Mouse (Mus musculus) left cerebral cortex, adult 9 months (tissue): ENCODE measurements around the gene Hist2h3c2.
A peak's percentile ranks its signal among the peaks of the same experiment; 100 is the strongest.
"Not testable (repeated sequence)": the region's sequence is repeated elsewhere in the genome, so short reads cannot be mapped to it uniquely, and the experiment has no call there.

ENCODE experiments used
- DNase-seq, 2 experiments: peaks; one replicate each; pipeline ENCODE4 v3.0.0; 2022; ENCODE audit warnings: low spot score in 2 of 2

The Hist2h3c2 gene

DNA sequence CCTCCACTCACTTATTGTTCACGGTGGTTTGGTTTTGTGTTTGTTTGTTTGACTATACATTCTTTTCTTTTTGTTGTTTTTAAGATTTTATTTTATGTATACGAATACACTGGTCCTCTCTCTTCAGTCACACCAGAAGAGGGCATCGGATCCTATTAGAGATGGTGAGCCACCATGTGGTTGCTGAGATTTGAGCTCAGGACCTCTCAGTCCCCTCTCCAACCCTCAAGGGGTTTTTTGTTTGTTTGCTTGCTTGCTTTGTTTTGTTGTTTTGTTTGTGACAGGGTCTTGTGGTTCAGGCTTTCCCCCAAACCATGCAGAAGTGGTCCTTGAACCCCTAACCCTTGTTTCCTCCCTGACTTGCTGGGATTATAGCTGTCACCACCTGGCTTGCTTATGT, 22.7 kb upstream of the Hist2h3c2 start:
- DNase-seq, result no peak

DNA sequence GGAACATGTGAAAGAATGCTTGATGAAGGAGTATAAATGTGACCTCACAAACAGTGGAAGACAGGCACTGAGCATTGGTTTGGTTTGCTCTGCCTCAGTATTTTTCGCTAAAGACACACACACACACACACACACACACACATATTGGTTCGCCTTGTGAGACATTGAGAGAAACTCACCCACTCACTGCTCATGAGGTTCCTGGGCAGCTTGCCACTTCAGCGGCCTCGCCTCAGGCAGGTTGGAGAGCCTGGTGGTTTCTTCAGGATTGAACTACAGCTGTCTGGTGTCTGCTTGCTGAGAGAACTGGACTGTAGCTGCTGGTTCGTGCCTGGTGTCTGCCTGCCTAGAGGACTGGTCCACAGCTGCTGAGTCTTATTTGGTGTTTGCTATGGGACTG, 21.3 kb upstream of the Hist2h3c2 start:
- DNase-seq, result no peak

DNA sequence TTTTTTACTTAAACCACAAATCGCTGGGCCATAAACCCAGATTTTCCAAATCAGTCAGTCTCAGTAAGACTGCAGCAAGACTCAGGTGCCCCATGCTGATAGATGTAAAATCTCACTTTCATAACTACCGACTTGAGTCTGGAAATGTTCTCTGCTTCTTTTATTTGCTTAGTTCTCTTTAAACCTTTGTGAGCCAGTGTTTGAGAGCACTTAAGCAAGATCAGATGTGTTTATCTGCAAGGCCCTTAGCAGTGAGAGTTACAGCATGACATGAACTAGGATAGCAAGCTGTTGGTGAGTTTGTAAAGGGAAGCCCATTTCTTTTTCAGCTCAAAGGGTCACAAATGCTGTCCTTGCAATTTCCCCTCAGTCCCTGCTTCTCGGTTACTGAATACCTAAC, 18.3 kb upstream of the Hist2h3c2 start:
- DNase-seq, result no peak

- no peak for DNase-seq
Measured at GRCm38 (mm10) chr3:96255926-96256593, 17.1 kb upstream of the Hist2h3c2 start.

DNA sequence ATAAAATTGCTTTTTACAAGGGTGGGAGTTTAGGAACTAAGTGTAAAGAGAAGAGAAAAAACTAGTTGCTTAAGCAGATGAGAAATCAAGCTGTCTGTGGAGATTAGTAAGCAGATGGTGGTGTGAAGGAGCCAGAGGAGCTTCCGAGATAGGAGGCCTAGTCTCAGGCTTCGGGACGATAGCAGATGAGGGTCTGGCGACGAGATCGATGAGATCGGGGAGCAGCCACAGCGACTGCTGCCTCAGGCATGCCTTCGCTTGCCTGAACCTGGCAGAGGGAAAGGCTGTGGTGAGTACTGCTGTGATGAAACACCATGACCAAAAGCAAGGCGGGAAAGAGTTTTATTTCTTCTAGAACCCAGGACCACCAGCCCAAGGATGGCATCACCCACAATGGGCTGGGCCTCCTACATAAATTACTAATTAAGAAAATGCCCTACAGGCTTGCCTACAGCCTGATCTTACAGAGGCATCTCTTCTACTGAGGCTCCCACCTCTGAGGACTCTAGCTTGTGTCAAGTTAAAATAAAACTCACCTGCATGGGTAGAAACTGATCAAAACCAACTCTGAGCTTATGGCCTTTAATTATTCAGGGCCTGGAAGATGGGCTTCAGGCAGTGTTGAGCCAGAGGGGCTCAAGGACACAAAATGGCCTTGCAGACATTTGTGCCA, 15.9 kb upstream of the Hist2h3c2 start:
- DNase-seq, result no peak

- no peak for DNase-seq
Measured at GRCm38 (mm10) chr3:96251787-96252186, 12.9 kb upstream of the Hist2h3c2 start.

DNA sequence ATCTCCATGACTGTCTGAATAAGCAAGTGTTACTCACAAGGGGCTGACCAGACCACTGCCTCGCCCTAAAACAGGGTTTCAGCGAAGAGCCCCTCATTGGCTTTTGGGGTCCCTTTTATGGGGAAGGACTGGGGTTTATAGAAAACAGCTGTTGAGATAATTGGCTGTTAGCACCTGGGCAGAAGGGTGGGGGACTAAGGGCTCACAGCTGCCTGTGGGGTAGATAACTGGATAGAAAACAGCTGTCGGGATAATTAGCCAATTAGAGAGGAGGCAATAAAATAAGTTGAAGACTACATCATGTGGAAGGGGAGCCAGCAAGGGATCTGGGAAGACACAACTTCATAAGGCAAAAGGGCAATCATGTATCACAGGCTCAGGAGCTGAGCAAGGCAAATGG, 12.0 kb upstream of the Hist2h3c2 start:
- no peak for DNase-seq

- no peak for DNase-seq
Measured at GRCm38 (mm10) chr3:96249034-96249345, 10.1 kb upstream of the Hist2h3c2 start.

- no peak for DNase-seq
Measured at GRCm38 (mm10) chr3:96248141-96249033, 9.5 kb upstream of the Hist2h3c2 start.

GRCm38 (mm10) chr3:96247356-96248140, 8.6 kb upstream of the Hist2h3c2 start:
- no peak for DNase-seq

DNA sequence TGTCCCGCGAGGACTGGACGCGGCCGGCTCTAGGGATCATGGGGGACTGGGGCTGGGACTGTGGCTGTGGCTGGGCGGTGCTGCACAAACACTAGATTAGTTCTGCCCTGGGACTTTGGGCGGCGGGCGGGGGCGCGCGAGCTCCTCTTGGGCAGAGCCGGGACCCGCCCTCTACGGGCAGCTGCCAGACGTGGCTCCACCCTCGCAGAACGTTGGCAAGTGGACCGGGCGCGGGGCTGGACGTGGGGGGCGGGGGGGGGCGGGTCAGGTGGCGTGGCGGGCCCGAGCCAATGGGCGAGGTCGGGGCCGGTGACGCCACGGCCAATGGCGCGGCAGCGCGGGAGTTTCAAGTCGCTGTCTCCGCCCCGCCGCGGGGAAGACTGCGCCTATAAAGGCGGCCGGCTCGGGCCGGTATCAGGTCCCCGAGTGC, 7.5 kb upstream of the Hist2h3c2 start, which contains the start of gene Hist2h3c1:
Gene Hist2h3c1 (plus strand): TSS at position 259 of the 430 bp plus-strand sequence.
- not testable (repeated sequence) for DNase-seq

GRCm38 (mm10) chr3:96246018-96246417, 7.1 kb upstream of the Hist2h3c2 start:
- not testable (repeated sequence) for DNase-seq

DNA sequence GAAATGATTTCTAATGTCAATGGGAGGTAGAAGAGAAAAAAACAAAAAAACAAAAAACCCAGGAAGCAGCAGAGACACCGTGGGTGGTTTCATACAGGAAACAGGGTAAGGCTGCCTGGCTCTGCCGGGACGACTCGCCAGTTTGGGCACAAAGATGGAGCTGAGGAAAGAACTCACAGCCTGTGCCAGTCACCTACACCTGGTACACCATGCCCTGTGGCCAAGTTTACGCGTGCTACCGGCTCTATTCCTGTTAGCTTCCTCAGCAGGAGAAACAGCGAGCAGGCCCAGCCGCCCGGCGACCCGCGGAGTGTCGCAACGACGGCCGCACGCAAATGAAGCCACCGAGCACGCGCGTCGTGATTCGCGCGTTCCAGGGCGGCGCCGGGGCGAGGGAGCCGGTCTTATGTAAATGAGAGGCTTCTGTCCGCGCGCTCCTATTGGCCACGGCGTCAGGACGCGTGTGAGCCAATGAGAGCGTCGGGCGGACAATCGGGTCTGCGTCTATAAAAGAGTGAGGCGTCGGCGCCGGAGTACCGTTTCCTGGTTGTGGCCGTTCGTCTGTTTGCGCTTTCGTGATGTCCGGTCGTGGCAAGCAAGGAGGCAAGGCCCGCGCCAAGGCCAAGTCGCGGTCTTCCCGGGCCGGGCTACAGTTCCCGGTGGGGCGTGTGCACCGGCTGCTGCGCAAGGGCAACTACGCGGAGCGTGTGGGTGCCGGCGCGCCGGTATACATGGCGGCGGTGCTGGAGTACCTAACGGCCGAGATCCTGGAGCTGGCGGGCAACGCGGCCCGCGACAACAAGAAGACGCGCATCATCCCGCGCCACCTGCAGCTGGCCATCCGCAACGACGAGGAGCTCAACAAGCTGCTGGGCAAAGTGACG, 6.3 kb upstream of the Hist2h3c2 start, which contains the start of gene Hist2h2aa1:
Gene Hist2h2aa1 (plus strand): TSS at position 495 of the 884 bp plus-strand sequence.
- peak; percentile 76 to 90 for DNase-seq

DNA sequence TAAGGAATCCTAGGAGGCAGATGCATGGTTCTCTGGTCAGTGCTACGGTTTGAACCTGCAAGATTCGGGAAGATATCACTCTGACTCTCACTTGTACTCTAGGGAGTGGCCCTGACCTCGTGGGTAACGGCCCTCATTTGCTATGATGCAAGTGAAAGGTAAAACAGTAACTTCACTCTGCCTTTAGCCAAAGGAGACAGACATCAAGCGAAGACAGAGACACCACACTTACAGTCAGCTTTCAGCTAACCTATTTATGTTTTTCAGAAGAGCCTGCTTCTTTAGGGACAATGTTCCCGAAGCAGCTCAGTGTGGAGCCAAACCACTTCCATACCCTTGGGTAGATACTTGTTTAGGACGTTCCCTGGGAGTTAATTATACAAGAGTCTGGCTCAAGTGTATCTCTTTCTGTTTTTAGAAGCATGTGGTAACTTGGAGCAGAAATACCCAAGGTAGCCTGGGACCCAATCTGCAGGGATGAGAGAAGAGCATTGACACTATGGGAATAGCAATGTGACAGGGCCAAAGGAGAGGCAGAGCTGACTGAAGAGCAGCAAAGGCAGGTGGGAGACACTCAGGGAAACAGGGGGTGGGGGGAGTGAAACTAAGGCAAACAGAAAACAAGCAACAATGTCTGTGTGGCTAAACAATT, 5.1 kb upstream of the Hist2h3c2 start:
- no peak for DNase-seq

DNA sequence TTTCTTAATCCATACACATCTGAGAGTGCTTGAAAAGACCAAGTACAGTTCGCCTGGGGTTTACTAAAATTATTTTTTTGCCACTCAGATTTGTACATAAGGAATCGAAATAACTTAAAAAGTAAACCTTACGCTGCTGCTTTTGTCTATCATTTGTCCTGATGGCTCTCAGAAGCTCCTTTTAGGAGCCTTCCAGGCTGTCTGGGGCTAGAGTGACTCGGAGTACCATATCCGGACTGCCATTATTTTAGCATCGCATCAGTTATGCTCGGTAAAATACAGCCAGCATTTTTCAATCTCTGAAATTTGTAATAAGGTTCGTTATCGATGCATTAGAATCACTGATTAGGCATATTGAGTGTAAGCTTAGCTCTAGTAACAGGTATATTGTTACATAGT, 1.9 kb upstream of the Hist2h3c2 start:
- no peak for DNase-seq

DNA sequence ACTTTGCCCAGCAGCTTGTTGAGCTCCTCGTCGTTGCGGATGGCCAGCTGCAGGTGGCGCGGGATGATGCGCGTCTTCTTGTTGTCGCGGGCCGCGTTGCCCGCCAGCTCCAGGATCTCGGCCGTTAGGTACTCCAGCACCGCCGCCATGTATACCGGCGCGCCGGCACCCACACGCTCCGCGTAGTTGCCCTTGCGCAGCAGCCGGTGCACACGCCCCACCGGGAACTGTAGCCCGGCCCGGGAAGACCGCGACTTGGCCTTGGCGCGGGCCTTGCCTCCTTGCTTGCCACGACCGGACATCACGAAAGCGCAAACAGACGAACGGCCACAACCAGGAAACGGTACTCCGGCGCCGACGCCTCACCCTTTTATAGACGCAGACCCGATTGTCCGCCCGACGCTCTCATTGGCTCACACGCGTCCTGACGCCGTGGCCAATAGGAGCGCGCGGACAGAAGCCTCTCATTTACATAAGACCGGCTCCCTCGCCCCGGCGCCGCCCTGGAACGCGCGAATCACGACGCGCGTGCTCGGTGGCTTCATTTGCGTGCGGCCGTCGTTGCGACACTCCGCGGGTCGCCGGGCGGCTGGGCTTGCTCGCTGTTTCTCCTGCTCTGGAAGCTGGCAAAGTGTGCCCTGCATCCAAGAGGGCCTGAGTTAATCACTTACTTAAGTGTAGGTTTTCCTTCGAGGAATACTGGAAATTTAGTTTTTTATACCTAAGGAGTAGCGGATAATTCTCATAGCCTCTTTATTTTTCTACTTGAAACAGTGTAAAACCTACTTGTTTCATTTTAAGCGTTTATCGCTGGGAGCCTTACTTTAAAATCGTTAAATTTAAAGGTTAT, 1.2 kb upstream of the Hist2h3c2 start, which contains the start of gene Hist2h2aa2:
Gene Hist2h2aa2 (minus strand): TSS at position 328 of the 850 bp plus-strand sequence.
- peak; percentile 89 to 98 for DNase-seq

GRCm38 (mm10) chr3:96237904-96238511, 919 bp downstream of the Hist2h3c2 start:
- no peak for DNase-seq

- no peak for DNase-seq
Measured at GRCm38 (mm10) chr3:96237335-96237903, 1.5 kb downstream of the Hist2h3c2 start.
